Mouse (Mus musculus) limb, embryonic 13.5 days (tissue): ENCODE results near the gene Bckdhb. TPM values are rescaled to one million over a fixed set of nuclear protein-coding genes. Genes with fewer than 3 reads are reported as not detected.
"Not testable (repeated sequence)": the region's sequence is repeated elsewhere in the genome, so short reads cannot be mapped to it uniquely, and the experiment has no call there.

Experiments
- ATAC-seq: fragments of 200-750 bp; cut with Nextera tagmentation; 2 replicates; pipeline ENCODE4 v1.8.0; 2017; ENCODE audit warnings: low read depth, moderate number of reproducible peaks, moderate TSS enrichment; ENCODE audit not compliant: low FRiP score
- H3K27ac ChIP-seq: fragments of 300-500 bp; sonication (generic); 2 replicates; pipeline ENCODE4 v1.5.1; 2015; ENCODE audit warnings: inconsistent platforms, mild to moderate bottlenecking, moderate library complexity
- H3K27me3 ChIP-seq: fragments of 300-500 bp; sonication (generic); 2 replicates; pipeline ENCODE4 v1.6.1; 2015; ENCODE audit warnings: mild to moderate bottlenecking, inconsistent platforms
- H3K36me3 ChIP-seq: fragments of 300-500 bp; sonication (generic); 2 replicates; pipeline ENCODE4 v1.6.1; 2015; ENCODE audit warnings: inconsistent platforms, mild to moderate bottlenecking, moderate library complexity
- H3K4me1 ChIP-seq: fragments of 300-500 bp; sonication (generic); 2 replicates; pipeline ENCODE4 v1.6.1; 2015; ENCODE audit warnings: inconsistent platforms
- H3K4me2 ChIP-seq: fragments of 300-500 bp; sonication (generic); replicated peaks from 2 replicates; pipeline ENCODE4 v1.6.1; 2015; ENCODE audit warnings: inconsistent platforms, mild to moderate bottlenecking, moderate library complexity
- H3K4me3 ChIP-seq: fragments of 300-500 bp; sonication (generic); 2 replicates; pipeline ENCODE4 v1.5.1; 2015; ENCODE audit warnings: moderate library complexity, mild to moderate bottlenecking, inconsistent platforms
- H3K9ac ChIP-seq: fragments of 300-500 bp; sonication (generic); 2 replicates; pipeline ENCODE4 v1.6.1; 2015; ENCODE audit warnings: mild to moderate bottlenecking, inconsistent platforms
- H3K9me3 ChIP-seq: fragments of 300-500 bp; sonication (generic); 2 replicates; pipeline ENCODE4 v1.6.1; 2016; ENCODE audit warnings: inconsistent platforms
- WGBS: fragments of 180-500 bp; shearing (Covaris S2); methylation state at CpG from one replicate; pipeline ENCODE4 v1.1.7; 2015; 5-methylcytosine and 5-hydroxymethylcytosine counted together
- polyA plus RNA-seq: library from polyadenylated mRNA; unstranded; fragments of >200 nt; fragmentation: Nextera tagmentation; extraction: Ambion mirVana; gene quantifications from 2 replicates; pipeline ENCODE4 v1.2.1, GENCODE M21; 2015

The Bckdhb gene
- polyA plus RNA-seq, 1 experiment from 2014 or later, result 53.4 TPM

DNA sequence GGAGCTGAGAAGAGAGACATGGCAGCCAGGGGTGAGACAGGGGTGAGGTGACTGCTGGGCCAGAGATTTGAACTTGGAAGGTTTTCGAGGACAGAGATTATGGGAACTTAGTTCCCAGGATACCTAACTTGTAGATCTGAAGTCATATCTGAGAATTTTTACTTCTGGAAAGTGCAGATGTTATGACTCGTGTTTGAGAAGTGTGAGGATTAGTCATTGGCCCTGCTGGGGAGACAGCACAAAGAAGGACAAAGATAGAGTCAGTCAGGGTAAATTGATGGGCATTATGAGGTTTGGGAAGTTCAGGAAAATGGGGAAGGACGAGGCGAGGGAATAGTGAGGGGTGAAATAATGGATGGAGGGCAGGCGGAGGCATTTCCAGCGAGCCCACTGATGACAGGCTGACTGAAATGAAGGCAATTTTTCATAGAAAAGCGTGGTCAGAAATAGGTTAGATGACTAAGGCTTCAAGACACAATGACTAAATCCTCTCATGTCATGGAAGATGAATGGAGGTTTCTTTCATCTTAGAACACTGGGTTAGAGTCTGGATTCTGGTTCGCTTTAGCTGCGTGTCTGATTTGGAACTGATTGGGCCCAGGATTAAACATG is 42.6 kb downstream of the Bckdhb start:
- Histone ChIP-seq H3K27ac (no peak overlapping the region), H3K27me3 (no peaks in the 10 kb centered on the region), H3K4me3 (no peak overlapping the region), H3K4me2 (no peak overlapping the region), H3K4me1 (peaks cover 4% of the 10 kb centered on the region), H3K36me3 (peaks cover 2% of the 10 kb centered on the region; the same call in 1 of the 2 replicates), H3K9ac (no peak overlapping the region), H3K9me3 (no peaks in the 10 kb centered on the region)
- 89% methylated on average over 9 of the region's 9 CpGs for WGBS
- ATAC-seq, result no peak

DNA sequence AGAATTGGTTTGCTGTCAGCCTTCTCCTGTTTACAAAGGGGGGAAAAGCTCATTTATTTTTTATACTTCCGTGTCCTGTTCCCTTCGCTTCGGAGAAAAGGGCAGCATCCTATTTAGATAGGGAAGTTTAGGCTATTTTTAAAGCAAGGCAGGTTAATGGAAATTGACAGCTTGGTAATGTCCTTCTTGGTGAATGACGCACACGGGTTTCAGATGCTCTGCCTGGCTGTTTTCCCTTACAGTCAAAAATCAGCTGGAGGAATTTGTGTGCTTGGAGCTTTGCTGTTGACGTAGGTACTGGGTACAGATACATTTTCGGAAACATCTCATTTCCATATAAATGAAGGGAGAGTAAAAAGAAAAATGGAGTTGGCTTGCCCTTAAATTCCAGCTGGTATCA is 44.4 kb downstream of the Bckdhb start:
- Histone ChIP-seq H3K27ac (no peak overlapping the region), H3K9ac (no peak overlapping the region), H3K4me3 (no peak overlapping the region), H3K27me3 (no peaks in the 10 kb centered on the region), H3K4me1 (0 out of 2 replicates have a peak, but pooled peaks cover 2% of the 10 kb centered on the region), H3K36me3 (peaks cover 2% of the 10 kb centered on the region; the same call in 1 of the 2 replicates), H3K9me3 (no peaks in the 10 kb centered on the region), H3K4me2 (no peak overlapping the region)
- ATAC-seq, result no peak
- 90% methylated on average over 7 of the region's 7 CpGs for WGBS

DNA sequence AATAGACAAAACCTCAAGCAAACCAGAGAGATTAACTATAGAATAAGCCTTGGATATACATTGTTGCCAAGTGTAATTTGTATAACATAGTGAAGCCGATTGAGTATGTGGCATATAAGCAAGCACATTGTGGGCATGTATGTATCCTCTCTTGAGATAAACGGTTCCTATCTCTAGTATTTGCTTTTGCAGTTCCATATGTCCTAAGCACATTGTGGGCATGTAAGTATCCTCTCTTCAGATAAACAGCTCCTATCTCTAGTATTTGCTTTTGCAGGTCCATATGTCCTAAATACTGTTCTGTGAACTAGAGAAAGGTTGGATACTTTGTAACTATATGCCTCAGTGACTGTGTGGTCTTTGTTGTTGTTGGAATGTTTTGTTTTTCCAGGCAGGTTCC is 48.5 kb downstream of the Bckdhb start:
- Histone ChIP-seq H3K4me3 (no peak overlapping the region), H3K4me1 (0 out of 2 replicates have a peak, but pooled peaks cover 2% of the 10 kb centered on the region), H3K9me3 (no peaks in the 10 kb centered on the region), H3K36me3 (peaks cover 3% of the 10 kb centered on the region), H3K4me2 (no peak overlapping the region), H3K27me3 (no peaks in the 10 kb centered on the region), H3K9ac (no peak overlapping the region), H3K27ac (no peak overlapping the region)
- ATAC-seq, result no peak
- 89% methylated on average over 2 of the region's 2 CpGs for WGBS

DNA sequence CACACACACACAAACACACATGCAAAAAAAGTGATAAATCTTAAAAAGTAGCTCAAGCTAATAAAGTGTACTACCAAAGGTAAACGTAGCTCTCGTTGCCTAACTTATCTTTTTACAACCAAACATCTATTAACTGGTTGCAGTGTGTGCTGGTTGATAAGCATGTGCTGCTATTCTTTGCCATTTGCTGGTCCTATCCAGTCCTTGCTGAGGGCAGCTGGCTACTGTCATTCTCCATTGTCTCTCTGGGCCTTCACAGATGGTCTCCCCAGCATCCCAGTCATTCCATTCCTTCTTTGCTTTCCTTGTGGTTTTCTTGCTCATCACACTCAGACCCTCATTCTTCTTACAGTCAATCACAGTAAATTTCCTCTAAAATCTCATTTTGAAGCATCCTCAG is 50.9 kb downstream of the Bckdhb start:
- Histone ChIP-seq H3K9ac (no peak overlapping the region), H3K27ac (no peak overlapping the region), H3K4me3 (no peak overlapping the region), H3K36me3 (peaks cover 5% of the 10 kb centered on the region), H3K4me1 (no peaks in the 10 kb centered on the region), H3K27me3 (no peaks in the 10 kb centered on the region), H3K4me2 (no peak overlapping the region), H3K9me3 (no peaks in the 10 kb centered on the region)
- ATAC-seq, result no peak
- WGBS, result 67% methylated on average over 2 of the region's 2 CpGs

DNA sequence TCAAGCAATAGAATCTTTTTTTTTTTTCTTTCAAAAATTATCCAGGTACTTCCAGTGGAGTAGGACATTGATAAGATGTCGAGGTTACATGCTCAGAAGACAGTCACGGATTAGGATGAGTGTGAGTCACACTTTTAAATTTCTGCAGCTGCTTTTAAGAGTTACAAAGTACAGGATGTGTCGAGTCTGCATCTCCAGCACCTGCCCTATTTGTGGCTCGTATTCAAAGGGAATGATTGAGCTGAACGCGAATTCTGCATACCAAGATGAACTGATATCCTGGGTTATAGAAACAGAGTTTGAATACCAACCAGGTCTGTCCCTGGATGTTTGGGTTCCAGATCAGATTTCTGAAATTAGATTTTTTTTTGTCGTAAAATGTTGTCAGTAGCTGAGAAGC is 56.3 kb downstream of the Bckdhb start:
- H3K36me3 ChIP-seq, result peaks cover 5% of the 10 kb centered on the region
- no peak overlapping the region for H3K9ac ChIP-seq
- H3K4me3 ChIP-seq, result no peak overlapping the region
- 75% methylated on average over 7 of the region's 7 CpGs for WGBS
- H3K4me1 ChIP-seq, result no peaks in the 10 kb centered on the region
- ATAC-seq, result no peak
- H3K9me3 ChIP-seq, result no peaks in the 10 kb centered on the region
- H3K27ac ChIP-seq, result no peak overlapping the region
- no peak overlapping the region for H3K4me2 ChIP-seq
- H3K27me3 ChIP-seq, result no peaks in the 10 kb centered on the region

DNA sequence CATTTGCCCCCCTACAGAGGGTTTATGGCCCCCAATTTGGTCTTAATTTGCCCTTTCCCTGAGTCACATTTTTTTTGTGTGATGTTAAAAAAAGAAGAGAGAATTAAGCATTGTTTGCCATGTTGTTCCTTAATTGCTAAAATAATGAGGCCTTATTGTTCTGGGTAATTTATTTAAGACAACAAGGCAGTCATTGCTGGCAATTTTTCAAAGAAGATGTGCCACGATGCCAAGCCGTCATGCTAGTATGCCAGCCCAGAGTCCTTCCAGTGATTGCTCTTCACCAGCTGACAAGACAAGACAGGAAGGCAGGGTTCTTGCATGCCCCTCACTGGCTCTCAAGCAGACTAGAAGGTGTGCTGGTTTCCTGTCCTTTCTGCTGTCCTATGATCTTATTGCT is 84.0 kb downstream of the Bckdhb start:
- ATAC-seq, result no peak
- 75% methylated on average over 2 of the region's 2 CpGs for WGBS

DNA sequence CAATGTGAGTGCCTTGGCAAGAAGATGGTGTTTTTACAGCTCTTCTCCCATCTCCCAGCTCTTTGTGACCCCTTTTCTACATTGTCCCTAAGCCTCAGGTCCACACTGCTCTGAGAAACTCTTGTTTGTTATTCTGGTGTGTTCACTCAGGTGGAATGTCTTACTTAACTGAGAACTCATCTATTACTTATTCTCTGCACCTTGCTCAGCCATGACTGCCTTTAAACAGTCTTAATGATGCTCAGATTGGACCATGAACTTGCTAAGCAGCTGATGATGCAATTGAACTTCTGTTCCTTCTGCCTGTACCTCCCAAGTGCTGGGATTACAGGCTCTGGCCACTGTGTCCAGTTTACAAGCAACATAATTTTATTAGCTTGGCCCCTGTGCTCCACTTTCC is 86.2 kb downstream of the Bckdhb start:
- no peak for ATAC-seq
- Histone ChIP-seq H3K4me1 (0 out of 2 replicates have a peak, but pooled peaks cover 5% of the 10 kb centered on the region), H3K4me3 (no peak overlapping the region), H3K4me2 (no peak overlapping the region), H3K9me3 (no peaks in the 10 kb centered on the region), H3K27me3 (no peaks in the 10 kb centered on the region), H3K36me3 (peaks cover 13% of the 10 kb centered on the region; the same call in 1 of the 2 replicates), H3K9ac (no peak overlapping the region), H3K27ac (no peak overlapping the region)

More for the DNA sequence above, 84.0 kb downstream of the Bckdhb start:
- peaks cover 7% of the 10 kb centered on the region; the same call in 1 of the 2 replicates for H3K9me3 ChIP-seq
- H3K4me2 ChIP-seq, result no peak overlapping the region
- 0 out of 2 replicates have a peak, but pooled peaks cover 5% of the 10 kb centered on the region for H3K4me1 ChIP-seq
- peaks cover 15% of the 10 kb centered on the region for H3K36me3 ChIP-seq
- H3K27me3 ChIP-seq, result no peaks in the 10 kb centered on the region
- no peak overlapping the region for H3K27ac ChIP-seq
- no peak overlapping the region for H3K9ac ChIP-seq
- H3K4me3 ChIP-seq, result no peak overlapping the region

DNA sequence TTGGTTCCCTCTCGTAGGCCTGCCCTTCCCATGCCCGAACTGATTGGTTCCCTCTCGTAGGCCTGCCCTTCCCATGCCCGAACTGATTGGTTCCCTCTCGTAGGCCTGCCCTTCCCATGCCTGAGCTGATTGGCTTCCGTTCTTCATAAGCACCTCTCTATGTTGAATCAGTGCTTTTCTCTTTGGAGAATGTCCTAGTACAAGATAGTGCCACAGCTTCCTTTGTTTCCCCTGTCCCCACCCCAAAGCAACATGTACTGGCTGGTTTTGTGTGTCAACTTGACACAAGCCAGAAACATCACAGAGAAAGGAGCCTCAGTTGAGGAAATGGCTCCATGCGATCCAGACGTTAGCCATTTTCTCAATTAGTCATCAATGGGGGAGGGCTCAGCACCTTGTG is 93.2 kb downstream of the Bckdhb start:
- H3K9me3 ChIP-seq, H3K27ac ChIP-seq, H3K4me1 ChIP-seq, H3K4me3 ChIP-seq, H3K9ac ChIP-seq, ATAC-seq, H3K27me3 ChIP-seq, H3K4me2 ChIP-seq: not testable (repeated sequence)
- WGBS, result 89% methylated on average over 8 of the region's 8 CpGs
- H3K36me3 ChIP-seq, result peaks cover 12% of the 10 kb centered on the region

DNA sequence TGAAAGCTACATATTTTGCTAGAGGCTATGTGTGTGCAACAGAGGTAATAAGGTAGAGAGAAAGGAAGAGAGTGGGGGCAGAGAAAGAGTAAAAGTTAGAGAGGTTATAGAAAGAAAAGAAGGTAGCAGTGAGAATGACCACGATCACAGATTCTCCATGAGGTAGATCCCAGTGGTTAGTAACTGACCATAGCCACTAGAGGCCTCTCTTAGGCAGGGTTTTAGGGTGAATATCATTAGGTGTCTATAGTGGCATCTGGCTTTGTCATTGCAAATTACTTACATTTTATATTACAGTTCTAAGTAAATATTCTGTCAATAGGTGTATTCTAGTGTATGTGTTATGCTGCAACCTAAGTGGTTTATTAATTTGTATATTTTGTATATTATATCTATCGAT is 94.7 kb downstream of the Bckdhb start:
- Histone ChIP-seq H3K9ac (no peak overlapping the region), H3K9me3 (no peaks in the 10 kb centered on the region), H3K36me3 (peaks cover 3% of the 10 kb centered on the region; the same call in 1 of the 2 replicates), H3K4me2 (no peak overlapping the region), H3K27ac (no peak overlapping the region), H3K4me3 (no peak overlapping the region), H3K27me3 (no peaks in the 10 kb centered on the region), H3K4me1 (no peaks in the 10 kb centered on the region)
- 72% methylated on average over 2 of the region's 2 CpGs for WGBS
- no peak for ATAC-seq

DNA sequence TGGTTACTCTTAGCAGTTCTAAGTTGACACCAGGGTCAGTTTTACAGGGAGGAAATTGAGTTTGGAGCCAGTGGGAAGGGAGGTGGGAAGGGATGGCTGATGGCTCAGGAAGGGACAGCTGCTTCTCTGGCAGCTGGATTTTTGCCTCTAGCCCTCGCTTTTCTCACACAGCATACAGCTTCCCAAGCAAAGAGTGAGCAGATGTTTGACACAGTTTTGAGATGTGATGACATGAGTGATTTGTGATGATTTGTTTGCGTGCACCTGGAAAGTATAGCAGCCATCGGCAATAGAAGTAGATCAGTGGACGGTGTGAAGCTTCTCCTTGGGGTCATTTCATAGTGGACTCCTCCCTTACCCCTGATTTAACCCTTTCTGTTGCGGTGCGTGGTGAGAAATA is 96.2 kb downstream of the Bckdhb start:
- H3K9ac ChIP-seq, result no peak overlapping the region
- no peak overlapping the region for H3K4me2 ChIP-seq
- peaks cover 3% of the 10 kb centered on the region; the same call in 1 of the 2 replicates for H3K36me3 ChIP-seq
- 57% methylated on average over 6 of the region's 6 CpGs for WGBS
- H3K27me3 ChIP-seq, result no peaks in the 10 kb centered on the region
- H3K27ac ChIP-seq, result no peak overlapping the region
- no peak overlapping the region for H3K4me3 ChIP-seq
- no peaks in the 10 kb centered on the region for H3K4me1 ChIP-seq
- ATAC-seq, result no peak
- H3K9me3 ChIP-seq, result no peaks in the 10 kb centered on the region

DNA sequence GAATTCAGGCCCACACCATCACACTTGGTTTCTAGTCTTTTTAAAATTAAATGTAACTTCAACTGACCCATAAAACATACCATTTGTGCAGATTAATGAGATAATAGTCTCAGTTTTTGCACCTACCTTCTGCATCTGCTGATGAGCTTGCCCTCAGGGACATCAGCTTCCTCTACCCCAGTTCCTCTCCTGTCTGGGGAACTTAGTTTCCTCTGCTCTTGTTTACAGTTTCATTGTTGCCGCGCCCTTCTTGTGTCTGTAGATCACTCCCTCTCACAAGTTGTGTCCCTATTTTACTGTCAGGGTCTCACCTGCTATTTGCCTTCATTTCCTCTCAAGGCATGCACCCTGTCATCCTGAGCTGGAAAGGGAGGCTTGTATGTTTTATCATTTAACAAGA is 103.2 kb downstream of the Bckdhb start:
- 73% methylated on average over 2 of the region's 2 CpGs for WGBS
- H3K4me3 ChIP-seq, result no peak overlapping the region
- no peak overlapping the region for H3K4me2 ChIP-seq
- no peak overlapping the region for H3K9ac ChIP-seq
- no peaks in the 10 kb centered on the region for H3K36me3 ChIP-seq
- ATAC-seq, result no peak
- 0 out of 2 replicates have a peak, but pooled peaks cover 6% of the 10 kb centered on the region for H3K27me3 ChIP-seq
- no peak overlapping the region for H3K27ac ChIP-seq
- H3K9me3 ChIP-seq, result no peaks in the 10 kb centered on the region
- H3K4me1 ChIP-seq, result peaks cover 11% of the 10 kb centered on the region

DNA sequence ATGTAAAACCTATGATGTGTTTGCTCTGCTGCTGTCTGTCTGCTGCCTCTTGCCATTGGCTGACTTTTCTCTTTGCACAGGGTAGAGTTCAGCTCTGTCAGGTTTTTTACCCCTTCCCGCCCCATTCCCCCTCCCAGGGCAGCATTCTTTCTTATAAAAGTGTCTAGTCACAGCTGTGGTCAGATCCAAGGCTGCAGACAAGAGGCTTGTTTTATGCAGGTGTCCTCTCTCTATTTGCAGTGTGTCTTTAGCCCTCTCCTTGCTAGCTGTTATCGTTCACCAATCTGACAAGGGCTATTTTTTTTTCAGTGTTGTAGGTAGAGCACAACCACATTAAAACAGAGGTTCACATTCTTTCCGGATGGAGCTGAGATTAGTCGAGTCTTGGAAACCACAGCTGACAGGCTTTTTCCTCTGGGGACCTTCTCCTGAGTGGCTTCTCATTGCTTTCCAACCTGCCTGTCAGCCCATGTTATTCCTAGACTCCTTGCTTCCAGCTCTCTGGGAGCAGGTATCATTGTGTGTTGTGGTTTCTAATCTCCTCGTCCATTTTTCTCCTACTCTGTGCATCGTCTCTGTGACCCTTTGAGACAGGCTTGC is 105.8 kb downstream of the Bckdhb start:
- Histone ChIP-seq H3K27me3 (0 out of 2 replicates have a peak, but pooled peaks cover 6% of the 10 kb centered on the region), H3K4me1 (peaks cover 13% of the 10 kb centered on the region), H3K9me3 (no peaks in the 10 kb centered on the region), H3K27ac (no peak overlapping the region), H3K36me3 (no peaks in the 10 kb centered on the region), H3K4me2 (no peak overlapping the region), H3K9ac (no peak overlapping the region), H3K4me3 (no peak overlapping the region)
- no peak for ATAC-seq
- WGBS, result 64% methylated on average over 6 of the region's 6 CpGs

DNA sequence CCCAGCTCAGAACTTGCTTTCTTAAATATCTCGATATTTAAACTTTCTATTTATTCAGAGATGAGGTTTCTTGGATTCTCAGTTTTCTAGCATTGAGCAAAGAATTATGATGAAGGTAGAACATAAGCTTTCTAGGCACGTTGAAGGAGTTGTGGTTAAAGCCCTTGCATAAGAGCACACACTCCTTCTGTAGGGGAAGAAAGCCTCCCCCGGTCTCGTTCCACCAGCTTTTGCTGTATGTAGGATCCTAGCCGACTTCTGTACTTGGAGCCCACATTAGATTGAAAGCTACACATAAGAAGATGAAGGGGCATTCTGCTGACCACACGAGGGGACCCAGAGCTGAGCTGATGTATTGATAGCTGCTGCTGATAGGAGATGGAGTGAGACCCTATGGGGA is 106.5 kb downstream of the Bckdhb start:
- no peak for ATAC-seq
- H3K9me3 ChIP-seq, result no peaks in the 10 kb centered on the region
- H3K36me3 ChIP-seq, result no peaks in the 10 kb centered on the region
- H3K4me2 ChIP-seq, result no peak overlapping the region
- H3K27me3 ChIP-seq, result 0 out of 2 replicates have a peak, but pooled peaks cover 6% of the 10 kb centered on the region
- no peak overlapping the region for H3K4me3 ChIP-seq
- H3K9ac ChIP-seq, result no peak overlapping the region
- peaks cover 16% of the 10 kb centered on the region for H3K4me1 ChIP-seq
- WGBS, result 81% methylated on average over 6 of the region's 6 CpGs
- H3K27ac ChIP-seq, result no peak overlapping the region
